Mouse (Mus musculus) kidney, adult 10 weeks (tissue): ENCODE measurements around the gene Gid4. TPM values are rescaled to one million over a fixed set of nuclear protein-coding genes. Genes with fewer than 3 reads are reported as not detected.

Experiments
- polyA plus RNA-seq: library from polyadenylated mRNA; stranded (reverse); fragments of 350-450 nt; fragmentation: Illumina TruSeq; extraction: RNeasy Lipid Tissue Mini Kit (QIAGEN cat#74804); gene quantifications from one replicate; pipeline ENCODE4 v1.2.3, GENCODE M21; 2014; ENCODE audit warnings: low read depth, low replicate concordance

The Gid4 gene
- 34.6 TPM for polyA plus RNA-seq

DNA sequence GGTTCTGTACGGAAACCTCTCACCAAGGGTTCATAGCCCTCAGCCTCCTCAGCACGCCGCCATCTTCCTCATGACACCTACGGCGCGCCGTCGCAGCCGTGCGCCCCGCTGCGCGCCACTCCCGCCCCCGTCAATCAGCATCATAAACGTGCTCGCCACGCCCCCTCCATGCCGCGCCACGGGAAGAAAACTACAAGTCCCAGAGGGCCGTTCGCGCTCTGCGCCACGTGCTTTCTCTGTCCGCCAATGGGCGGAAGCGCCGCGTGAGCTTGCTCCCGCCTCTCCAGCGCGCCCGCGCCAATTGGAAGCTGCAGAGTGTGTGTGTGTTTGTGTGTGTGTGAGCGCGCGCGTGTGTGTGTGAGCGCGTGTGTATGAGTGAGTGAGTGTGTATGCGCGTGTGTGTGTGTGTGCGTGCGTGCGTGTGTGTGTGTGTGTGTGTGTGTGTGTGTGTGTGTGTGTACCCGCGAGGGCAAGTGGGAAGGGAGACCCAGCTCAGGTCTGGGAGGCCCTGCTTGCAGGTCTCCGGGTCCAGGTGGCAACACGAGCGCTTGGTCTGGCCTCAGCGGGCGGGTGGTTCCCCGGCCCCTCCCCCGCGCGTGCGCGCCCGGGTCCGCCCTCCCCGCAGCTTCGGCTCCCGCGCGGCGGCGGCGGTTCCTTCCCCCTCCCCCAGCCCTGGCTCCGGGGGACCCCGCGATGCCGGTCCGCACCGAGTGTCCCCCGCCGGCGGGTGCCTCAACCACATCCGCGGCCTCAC, at the start of gene Gid4:
TSS of gene Gid4 (plus strand) at position 183 of the 754 bp plus-strand sequence.

DNA sequence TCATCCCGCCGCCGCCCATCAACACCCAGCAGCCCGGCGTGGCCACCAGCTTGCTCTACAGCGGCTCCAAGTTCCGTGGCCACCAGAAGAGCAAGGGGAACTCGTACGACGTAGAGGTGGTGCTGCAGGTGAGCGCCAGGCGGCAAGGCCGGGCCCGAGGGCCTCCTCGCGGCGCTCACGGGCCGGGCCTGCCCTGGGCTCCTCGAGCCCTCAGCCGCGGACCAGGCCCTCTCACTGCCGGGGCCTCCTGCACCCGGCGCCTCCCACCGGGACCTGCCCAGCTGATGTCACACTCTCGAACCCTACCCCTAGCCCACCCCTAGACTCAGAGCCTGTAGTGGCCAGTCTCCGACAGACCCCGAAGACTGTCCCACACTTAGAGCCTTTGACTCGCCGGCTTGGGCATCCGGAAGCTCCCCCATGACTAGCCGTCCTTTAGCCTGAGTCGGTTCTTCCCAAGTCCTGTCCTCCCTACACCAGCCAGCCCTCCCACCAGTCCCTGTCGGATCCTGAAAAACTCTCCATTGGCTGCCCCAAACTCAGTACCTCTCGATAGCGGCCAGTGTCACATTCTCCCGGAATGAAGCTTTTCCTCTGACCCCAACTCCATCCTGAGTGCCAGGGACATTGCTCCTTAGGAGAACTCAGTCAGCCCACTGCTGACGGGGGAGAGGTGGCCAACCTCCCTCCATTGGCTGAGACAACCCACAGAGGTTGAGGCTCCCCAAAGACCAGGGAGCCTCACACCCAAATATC, 950 bp downstream of the Gid4 start, which contains the start of gene Atpaf2:
TSS of gene Atpaf2 (minus strand) at position 741 of the 756 bp plus-strand sequence.

DNA sequence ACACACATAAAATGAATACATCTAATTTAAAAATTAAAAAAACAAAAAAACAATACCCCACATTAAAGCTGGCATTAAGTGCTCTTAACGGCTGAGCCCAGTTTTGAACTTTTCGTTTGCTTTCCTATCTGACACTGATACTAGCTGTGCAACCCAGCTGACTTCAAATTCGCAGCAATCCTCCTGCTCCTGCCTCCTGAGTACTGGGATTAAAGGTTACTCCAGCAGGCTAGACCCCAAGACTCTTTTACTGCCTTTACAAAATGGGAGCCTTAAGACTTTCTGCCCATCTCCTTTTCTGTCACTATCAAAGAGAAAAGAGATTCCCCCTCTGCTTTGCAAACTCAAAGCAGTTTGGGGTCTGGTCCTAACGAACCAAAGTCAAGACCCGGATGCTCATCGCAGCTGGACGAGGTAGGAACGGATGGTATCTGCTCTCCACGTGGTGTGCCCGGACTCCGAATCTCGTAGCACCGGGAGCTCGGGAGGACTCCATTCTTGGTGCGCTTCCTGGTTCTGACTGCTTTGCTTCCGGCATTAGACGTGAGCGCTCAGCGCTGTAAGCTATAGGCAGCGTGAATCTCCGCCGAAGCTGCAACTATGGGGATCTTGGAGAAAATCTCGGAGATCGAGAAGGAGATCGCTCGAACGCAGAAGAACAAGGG, 37.3 kb downstream of the Gid4 start, which contains the start of gene Drg2:
TSS of gene Drg2 (plus strand) at position 512 of the 665 bp plus-strand sequence.

DNA sequence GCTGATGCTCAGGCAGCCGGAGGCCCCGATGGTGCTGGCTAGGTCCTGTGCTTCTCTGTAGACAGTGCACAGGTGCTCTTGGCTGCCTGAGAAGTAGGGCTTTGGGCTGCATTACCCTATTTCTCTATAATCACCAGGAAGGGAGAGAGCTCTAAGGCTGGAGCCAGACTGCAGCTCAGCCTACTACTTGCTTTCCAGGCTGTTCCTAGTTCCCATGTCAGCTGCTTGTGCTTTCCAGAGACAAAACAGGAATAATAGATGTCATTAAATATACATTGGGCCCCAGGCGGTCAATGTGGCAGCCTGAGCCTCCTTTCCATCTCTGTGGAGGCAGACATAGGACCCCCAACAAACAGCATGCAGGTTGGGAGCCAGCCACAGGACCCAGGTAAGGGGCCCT, 52.1 kb downstream of the Gid4 start, which contains the start of gene Myo15:
TSS of gene Myo15 (plus strand) at position 301 of the 400 bp plus-strand sequence.

Other genes starting within 250 kb of the Gid4 start
- gene Srebf1, start 194.6 kb upstream of the Gid4 start, polyA plus RNA-seq: 0.28 TPM
- 16.5 TPM for gene Tom1l2, start 64.2 kb upstream of the Gid4 start, polyA plus RNA-seq
- gene Drc3, start 63.8 kb upstream of the Gid4 start, polyA plus RNA-seq: 0.81 TPM
- 8.7 TPM for gene Atpaf2, start 1.3 kb downstream of the Gid4 start, polyA plus RNA-seq
- gene Drg2, start 37.4 kb downstream of the Gid4 start, polyA plus RNA-seq: 25.3 TPM
- gene Myo15, start 52.2 kb downstream of the Gid4 start, polyA plus RNA-seq: not detected
- gene Alkbh5, start 119.2 kb downstream of the Gid4 start, polyA plus RNA-seq: 79.5 TPM